In the genomic region with DNA sequence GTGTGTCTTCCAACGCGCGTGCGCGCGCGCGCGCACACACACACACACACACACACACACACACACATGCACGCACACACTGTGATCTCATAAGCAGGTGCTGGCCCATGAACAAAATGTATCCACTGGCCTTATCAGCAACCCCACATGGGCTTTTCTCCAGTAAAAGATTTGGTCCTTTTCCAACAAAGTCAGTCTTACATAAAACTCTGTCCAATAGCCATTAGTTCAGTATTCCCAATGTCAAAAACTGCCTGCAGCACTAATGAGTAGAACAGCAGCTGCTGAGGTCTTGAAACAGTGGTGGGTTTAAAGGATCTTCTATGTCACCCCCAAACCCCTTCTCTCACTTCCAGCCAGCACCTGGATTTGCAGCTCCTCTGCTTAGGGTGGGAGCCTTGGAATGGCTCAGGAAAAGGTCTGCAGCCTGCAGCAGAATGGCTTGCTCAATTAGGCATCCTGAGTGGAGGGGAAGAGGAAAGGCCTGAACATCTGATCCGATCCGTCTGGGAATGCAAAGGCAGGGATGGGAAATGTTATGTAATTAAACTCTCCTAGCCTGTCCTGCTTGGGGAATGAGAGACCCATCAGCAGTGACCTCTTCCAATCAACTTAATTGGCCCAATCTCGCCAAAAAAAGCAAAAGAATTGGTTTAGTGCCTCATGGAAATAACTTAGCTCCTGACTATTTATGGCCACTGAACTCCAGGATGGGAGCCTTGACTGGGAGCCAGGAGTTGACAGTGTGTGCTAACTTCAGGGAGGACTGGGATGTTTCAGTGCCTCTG, we compare ENCODE assay signal across 12 mouse cellular contexts. TPM values are rescaled to one million over a fixed set of nuclear protein-coding genes. Genes with fewer than 3 reads are reported as not detected.
DNase-seq lines count a peak whose midpoint lies in the region; ATAC-seq and TF ChIP-seq lines count a peak whose summit lies in the region.
"Had no signal": no experiment of that assay in that cellular context is flagged by ENCODE, and none has a peak within 500 bp of the region (broad histone marks: within the 10 kb centered on the region; RNA-seq: fewer than 3 reads in every experiment).

No protein-coding gene starts in this region.

- TF ChIP-seq POLR2A in heart, adult 2 months (IDR thresholded peaks at IDR 0.05; ENCODE audit: insufficient read depth, low read depth, low read length): peak; percentile 34; the same call in 1 of the 2 replicates

- peaks cover 37% of the 10 kb centered on the region for H3K4me1 ChIP-seq in kidney, embryonic 14.5 days (ENCODE audit: control insufficient read depth, insufficient read depth, low read length)
- H3K4me1 ChIP-seq in heart, adult 2 months (ENCODE audit: control insufficient read depth, insufficient read depth, low read length): peaks cover 40% of the 10 kb centered on the region
- H3K4me1 ChIP-seq: liver, embryonic 15.5 days had no signal

- H3K27me3 ChIP-seq in kidney, embryonic 14.5 days (ENCODE audit: control insufficient read depth, insufficient read depth, low read length): no peaks in the 10 kb centered on the region
- H3K27me3 ChIP-seq in heart, adult 2 months (ENCODE audit: control insufficient read depth, insufficient read depth, low read length): no peaks in the 10 kb centered on the region
- H3K27me3 ChIP-seq: embryonic facial prominence, embryonic 15.5 days had no signal

- no peaks in the 10 kb centered on the region for H3K9me3 ChIP-seq in kidney, embryonic 14.5 days (ENCODE audit: control insufficient read depth, low read length)
- H3K9me3 ChIP-seq: embryonic facial prominence, embryonic 15.5 days; liver, embryonic 15.5 days had no signal

- H3K4me2 ChIP-seq in kidney, embryonic 14.5 days (replicated peaks; ENCODE audit: low read depth, low read length): no peak overlapping the region
- H3K4me2 ChIP-seq: embryonic facial prominence, embryonic 15.5 days; liver, embryonic 15.5 days; neural tube, embryonic 13.5 days had no signal

- ATAC-seq in kidney, embryonic 14.5 days (ENCODE audit: low FRiP score, low TSS enrichment): no peak

- H3K27ac ChIP-seq in kidney, embryonic 14.5 days (ENCODE audit: low read depth, low read length): no peak overlapping the region
- peak overlapping the region; percentile 78 for H3K27ac ChIP-seq in heart, adult 2 months
- H3K27ac ChIP-seq: embryonic facial prominence, embryonic 15.5 days; liver, embryonic 15.5 days; neural tube, embryonic 13.5 days had no signal

- no peak overlapping the region for H3K9ac ChIP-seq in kidney, embryonic 14.5 days (ENCODE audit: low read depth, low read length)
- peak overlapping the region; percentile 18; the same call in 1 of the 2 replicates for H3K9ac ChIP-seq in heart, adult 2 months (ENCODE audit: low read depth, low read length)
- H3K9ac ChIP-seq: embryonic facial prominence, embryonic 15.5 days; liver, embryonic 15.5 days; neural tube, embryonic 13.5 days had no signal

- H3K79me2 ChIP-seq in heart, adult 2 months (replicated peaks; ENCODE audit: control insufficient read depth, insufficient read depth, low read length): no peaks in the 10 kb centered on the region; the same call in none of the 2 replicates

- peak; percentile 88 for TF ChIP-seq EP300 in heart, adult 2 months (IDR thresholded peaks at IDR 0.05; ENCODE audit: insufficient read depth, low read depth, low read length)

- DNase-seq in kidney, adult 11 months: peak; percentile 36
- peak; percentile 67 to 75 for DNase-seq in heart, adult 2 months
- DNase-seq in heart, postnatal 25 days (ENCODE audit: low spot score): peak; percentile 50
- DNase-seq in kidney, postnatal 4 days: peak; percentile 63 to 78
- no peak for DNase-seq in left cerebral cortex, postnatal 25 days (ENCODE audit: low spot score in 2 of 2)
- no peak for DNase-seq in embryo, embryonic 10.5 days (ENCODE audit: low spot score)
- DNase-seq in cerebellum, postnatal 4 days (ENCODE audit: low spot score in 2 of 2): no peak
- DNase-seq: right cerebral cortex, postnatal 4 days had no signal

- TF ChIP-seq CTCF in heart, adult 2 months (IDR thresholded peaks at IDR 0.05): no peak

- WGBS in kidney, embryonic 14.5 days: 73% methylated on average over 13 of the region's 13 CpGs
- WGBS in heart, adult 2 months: 53% methylated on average over 13 of the region's 13 CpGs

- no peaks in the 10 kb centered on the region for H3K36me3 ChIP-seq in kidney, embryonic 14.5 days (ENCODE audit: control insufficient read depth, insufficient read depth, low read length)
- H3K36me3 ChIP-seq in heart, adult 2 months (ENCODE audit: control insufficient read depth, insufficient read depth, low read length): peaks cover 18% of the 10 kb centered on the region
- H3K36me3 ChIP-seq: embryonic facial prominence, embryonic 15.5 days; liver, embryonic 15.5 days; neural tube, embryonic 13.5 days had no signal

- intact Hi-C loops in heart, adult 2 months (cut with DNase I): loop anchor here (2.0 to 10.0 kb wide), 3 partner anchors 17 to 215 kb away; no protein-coding TSS in a partner anchor
- intact Hi-C loops in heart, postnatal 25 days (cut with DNase I): loop anchor here (5.0 to 10.0 kb wide), 3 partner anchors 62 to 355 kb away; no protein-coding TSS in a partner anchor
- intact Hi-C loops in left cerebral cortex, postnatal 25 days (cut with DNase I): loop anchor here (5.0 to 10.0 kb wide), 4 partner anchors 173 to 395 kb away; no protein-coding TSS in a partner anchor

- H3K4me3 ChIP-seq in kidney, embryonic 14.5 days (ENCODE audit: low read length): no peak overlapping the region
- H3K4me3 ChIP-seq in heart, adult 2 months: no peak overlapping the region
- H3K4me3 ChIP-seq: embryonic facial prominence, embryonic 15.5 days; liver, embryonic 15.5 days; neural tube, embryonic 13.5 days had no signal

RNA-seq across cellular contexts. Expression of gene Ntf3, which starts 7.2 kb away (rescaled TPM):
- 20.7 TPM in 2 replicates for polyA plus RNA-seq in kidney, embryonic 14.5 days (2014; fragmentation: Nextera tagmentation; extraction: Ambion mirVana)
- total RNA-seq in heart, adult 2 months (2021): 1 to 10 TPM; 3.9 to 4.1 TPM
- polyA plus RNA-seq in heart, adult 2 months (2012; rRNA removed): 4.0 and 4.2 TPM in 2 replicates
- 1 to 10 TPM; 2.8 to 5.2 TPM for total RNA-seq in heart, postnatal 25 days (2021)
- 1 to 10 TPM; 2.7 to 3.0 TPM for total RNA-seq in left cerebral cortex, postnatal 25 days (2021)

Comparison
In these comparisons a context has a peak if more than half of its experiments do, and no peak if none do; other contexts are left out.
1. DNase-seq: peak in kidney, adult 11 months (single experiment), heart, adult 2 months (2 of 2), heart, postnatal 25 days (single experiment) and kidney, postnatal 4 days (2 of 2); none in left cerebral cortex, postnatal 25 days (0 of 2), embryo, embryonic 10.5 days (single experiment) and cerebellum, postnatal 4 days (0 of 2).